Mouse (Mus musculus): Measurements from ENCODE around the gene Dnm3.

GRCm38 (mm10) chr1:162410207-162410965, 67.4 kb downstream of the Dnm3 start:
- no peak for TF ChIP-seq POLR2A (IDR thresholded peaks at IDR 0.05; ENCODE audit: insufficient read depth, low read depth, low read length)
- no peak for TF ChIP-seq CTCF (IDR thresholded peaks at IDR 0.05; ENCODE audit: insufficient read depth, low read depth, low read length)

Measured in olfactory bulb, adult 2 months (tissue).